Mouse (Mus musculus): ENCODE measurements around the gene Wdfy1.
A peak's percentile ranks its signal among the peaks of the same experiment; 100 is the strongest.

The Wdfy1 gene

GRCm38 (mm10) chr1:79775927-79776458 is at the start of gene Wdfy1, which contains the start of gene Mrpl44:
Wdfy1 (minus strand) TSS chr1:79776143.
Mrpl44 (plus strand) TSS chr1:79776018.
- peak; percentile 97 to 98 for DNase-seq

- no peak for DNase-seq
Observed at GRCm38 (mm10) chr1:79823951-79824633, 48.1 kb upstream of the Wdfy1 start.

- peak; percentile 58 to 67 for DNase-seq
Observed at GRCm38 (mm10) chr1:79822806-79823525, 47.0 kb upstream of the Wdfy1 start.

- DNase-seq = no peak
Observed at GRCm38 (mm10) chr1:79819296-79819879, 43.4 kb upstream of the Wdfy1 start.

- DNase-seq = no peak
Observed at GRCm38 (mm10) chr1:79815446-79815845, 39.5 kb upstream of the Wdfy1 start.

- no peak for DNase-seq
Observed at GRCm38 (mm10) chr1:79809447-79809846, 33.5 kb upstream of the Wdfy1 start.

GRCm38 (mm10) chr1:79806865-79807264 is 30.9 kb upstream of the Wdfy1 start:
- DNase-seq = peak; percentile 63 to 67

GRCm38 (mm10) chr1:79803614-79804013 is 27.7 kb upstream of the Wdfy1 start:
- no peak for DNase-seq

- no peak for DNase-seq
Observed at GRCm38 (mm10) chr1:79802858-79803427, 27.0 kb upstream of the Wdfy1 start.

- DNase-seq = no peak
Observed at GRCm38 (mm10) chr1:79797084-79797483, 21.1 kb upstream of the Wdfy1 start.

GRCm38 (mm10) chr1:79786267-79786927 is 10.5 kb upstream of the Wdfy1 start:
- DNase-seq = peak; percentile 63 to 67

- DNase-seq = peak in 1 of 2 experiments; percentile 15
Observed at GRCm38 (mm10) chr1:79782433-79782832, 6.5 kb upstream of the Wdfy1 start.

GRCm38 (mm10) chr1:79778011-79778410 is 2.1 kb upstream of the Wdfy1 start:
- DNase-seq = no peak

- DNase-seq = no peak
Observed at GRCm38 (mm10) chr1:79774164-79774780, 1.7 kb downstream of the Wdfy1 start.

GRCm38 (mm10) chr1:79768231-79768630 is 7.7 kb downstream of the Wdfy1 start:
- DNase-seq = no peak

GRCm38 (mm10) chr1:79764483-79764882 is 11.5 kb downstream of the Wdfy1 start:
- no peak for DNase-seq

- DNase-seq = no peak
Observed at GRCm38 (mm10) chr1:79764031-79764430, 11.9 kb downstream of the Wdfy1 start.

- DNase-seq = peak in 1 of 2 experiments; percentile 14
Observed at GRCm38 (mm10) chr1:79762282-79763250, 13.4 kb downstream of the Wdfy1 start.

- no peak for DNase-seq
Observed at GRCm38 (mm10) chr1:79761917-79762271, 14.0 kb downstream of the Wdfy1 start.

GRCm38 (mm10) chr1:79761106-79761916 is 14.6 kb downstream of the Wdfy1 start:
- DNase-seq = peak; percentile 88 to 92

All from cerebellum, postnatal 10 days (tissue).